Mouse (Mus musculus) MEL (cell line): ENCODE results near the gene Hira.

Experiments
- CTCF ChIP-seq, 3 experiments: IDR thresholded peaks in 2 of 3; conservative IDR thresholded peaks in 1 of 3; 2 replicates each; pipeline ENCODE4 v1.5.1; 2011 to 2012; ENCODE audit warnings: low read length in 3 of 3, low read depth in 2 of 3, mild to moderate bottlenecking in 2 of 3, improper control_type of control experiment in 1 of 3, inconsistent platforms in 1 of 3, mixed read lengths in 1 of 3, moderate library complexity in 1 of 3; ENCODE audit not compliant: control insufficient read depth in 1 of 3, insufficient read depth in 1 of 3, poor library complexity in 1 of 3, severe bottlenecking in 1 of 3
- EP300 ChIP-seq, 2 experiments: IDR thresholded peaks; 2 replicates each; pipeline ENCODE4 v1.6.1; 2011; ENCODE audit warnings: improper control_type of control experiment in 2 of 2, low read length in 2 of 2, low read depth in 1 of 2, mild to moderate bottlenecking in 1 of 2
- GATA1 ChIP-seq: IDR thresholded peaks from 2 replicates; pipeline ENCODE4 v1.6.1; 2011; ENCODE audit warnings: low read depth, low read length, improper control_type of control experiment
- MAFK ChIP-seq: IDR thresholded peaks from 2 replicates; pipeline ENCODE4 v1.6.1; 2011; ENCODE audit warnings: low read depth, mild to moderate bottlenecking, low read length, improper control_type of control experiment, borderline replicate concordance
- MAX ChIP-seq: IDR thresholded peaks from 2 replicates; pipeline ENCODE4 v1.6.1; 2011; ENCODE audit warnings: low read length, improper control_type of control experiment
- MYC ChIP-seq: IDR thresholded peaks from 2 replicates; pipeline ENCODE4 v1.6.1; 2011; ENCODE audit warnings: low read depth, mild to moderate bottlenecking, low read length, improper control_type of control experiment, moderate library complexity
- NRF1 ChIP-seq: IDR thresholded peaks from 2 replicates; pipeline ENCODE4 v1.6.1; 2014; ENCODE audit warnings: low read depth, mild to moderate bottlenecking, inconsistent platforms, low read length, improper control_type of control experiment, moderate library complexity; ENCODE audit not compliant: poor library complexity, insufficient read depth, severe bottlenecking
- POLR2A ChIP-seq, 2 experiments: IDR thresholded peaks; 2 replicates each; pipeline ENCODE4 v1.6.1; 2011 to 2012; ENCODE audit warnings: low read length in 2 of 2, mild to moderate bottlenecking in 2 of 2, control low read depth in 1 of 2, improper control_type of control experiment in 1 of 2, low read depth in 1 of 2, moderate library complexity in 1 of 2; ENCODE audit not compliant: control insufficient read depth in 1 of 2, insufficient read depth in 1 of 2, poor library complexity in 1 of 2
- POLR2AphosphoS2 ChIP-seq: IDR thresholded peaks from 2 replicates; pipeline ENCODE4 v1.6.1; 2011; ENCODE audit warnings: low read length, improper control_type of control experiment
- UBTF ChIP-seq: IDR thresholded peaks from 2 replicates; pipeline ENCODE4 v1.6.1; 2012; ENCODE audit warnings: low read depth, mild to moderate bottlenecking, inconsistent platforms, low read length, improper control_type of control experiment, moderate library complexity, borderline replicate concordance; ENCODE audit not compliant: insufficient read depth
- ZC3H11A ChIP-seq: IDR thresholded peaks from 2 replicates; pipeline ENCODE4 v1.6.1; 2012; ENCODE audit warnings: low read depth, mild to moderate bottlenecking, inconsistent platforms, low read length, improper control_type of control experiment
- ZMIZ1 ChIP-seq: IDR thresholded peaks from 2 replicates; pipeline ENCODE4 v1.6.1; 2012; ENCODE audit warnings: low read depth, mild to moderate bottlenecking, inconsistent platforms, low read length, improper control_type of control experiment, moderate library complexity
- ZNF384 ChIP-seq: IDR thresholded peaks from 2 replicates; pipeline ENCODE4 v1.6.1; 2012; ENCODE audit warnings: low read depth, mild to moderate bottlenecking, inconsistent platforms, low read length, improper control_type of control experiment

- TF ChIP-seq MAX, result no peak
- TF ChIP-seq POLR2A (IDR thresholded peaks at IDR 0.05; ENCODE audit: control insufficient read depth in 1 of 2, insufficient read depth in 1 of 2, low read depth in 1 of 2, low read length in 2 of 2, poor library complexity in 1 of 2), result no peak
- no peak for TF ChIP-seq CTCF (IDR thresholded peaks at IDR 0.05 in 2 of 3, conservative IDR thresholded peaks at IDR 0.05 in 1 of 3; ENCODE audit: control insufficient read depth in 1 of 3, insufficient read depth in 1 of 3, low read depth in 2 of 3, low read length in 3 of 3, poor library complexity in 1 of 3, severe bottlenecking in 1 of 3)
- no peak for TF ChIP-seq ZC3H11A
- no peak for TF ChIP-seq EP300 (IDR thresholded peaks at IDR 0.05; ENCODE audit: low read depth in 1 of 2, low read length in 2 of 2)
- TF ChIP-seq NRF1, result no peak
- TF ChIP-seq UBTF, result no peak
- TF ChIP-seq POLR2AphosphoS2, result no peak
- no peak for TF ChIP-seq MAFK
- TF ChIP-seq ZMIZ1, result no peak
- TF ChIP-seq GATA1, result no peak
- no peak for TF ChIP-seq MYC
- TF ChIP-seq ZNF384, result no peak
Measured at GRCm38 (mm10) chr16:18950351-18950750, 73.5 kb downstream of the Hira start.
